1 mouse cellular context compared by ENCODE assay signal in genomic region chr13:38010444-38010910, GRCm38 (mm10).
TF ChIP-seq lines count a peak whose summit lies in the region.

No protein-coding gene starts in this region.

TF ChIP-seq in MEL, 35 proteins besides CTCF, POLR2A, EP300 and RAD21 (continued from another document):
- no peak for TF ChIP-seq ZC3H11A (IDR thresholded peaks at IDR 0.05; ENCODE audit: low read depth, low read length)
- no peak for TF ChIP-seq MAFK (IDR thresholded peaks at IDR 0.05; ENCODE audit: borderline replicate concordance, low read depth, low read length)
- TF ChIP-seq GATA1 (IDR thresholded peaks at IDR 0.05; ENCODE audit: low read depth, low read length) = no peak
- no peak for TF ChIP-seq CHD2 (IDR thresholded peaks at IDR 0.05; ENCODE audit: low read length)
- TF ChIP-seq MYB (IDR thresholded peaks at IDR 0.05; ENCODE audit: low read depth, low read length) = no peak
- TF ChIP-seq CHD1 (IDR thresholded peaks at IDR 0.05; ENCODE audit: low read depth, low read length) = no peak
- peak; percentile 14; the same call in 1 of the 2 replicates for TF ChIP-seq MAZ (IDR thresholded peaks at IDR 0.05; ENCODE audit: low read depth, low read length)
- TF ChIP-seq USF2 (IDR thresholded peaks at IDR 0.05; ENCODE audit: borderline replicate concordance in 1 of 2, insufficient read depth in 1 of 2, low read depth in 1 of 2, low read length in 2 of 2) = no peak
- TF ChIP-seq MEF2A (IDR thresholded peaks at IDR 0.05; ENCODE audit: extremely low read depth, insufficient replicate concordance, low read depth, low read length, poor library complexity, severe bottlenecking) = no peak
- no peak for TF ChIP-seq ZNF384 (IDR thresholded peaks at IDR 0.05; ENCODE audit: low read depth, low read length)
